19 mouse cellular contexts compared by ENCODE assay signal in genomic region chr13:37954318-37954717, GRCm38 (mm10).
"Had no signal": no experiment of that assay in that cellular context is flagged by ENCODE, and none has a peak within 500 bp of the region (broad histone marks: within the 10 kb centered on the region; RNA-seq: fewer than 3 reads in every experiment).

No protein-coding gene starts in this region.

- H3K9ac ChIP-seq: liver, embryonic 15.5 days; midbrain, embryonic 12.5 days; neural tube, embryonic 12.5 days; neural tube, embryonic 15.5 days; stomach, embryonic 15.5 days had no signal

- H3K9me3 ChIP-seq: liver, embryonic 15.5 days; midbrain, embryonic 12.5 days; neural tube, embryonic 12.5 days; neural tube, embryonic 15.5 days; stomach, embryonic 15.5 days had no signal

- H3K4me2 ChIP-seq: liver, embryonic 15.5 days; midbrain, embryonic 12.5 days; neural tube, embryonic 12.5 days; neural tube, embryonic 15.5 days; stomach, embryonic 15.5 days had no signal

- H3K27me3 ChIP-seq: liver, embryonic 15.5 days; midbrain, embryonic 12.5 days; neural tube, embryonic 12.5 days; neural tube, embryonic 15.5 days; stomach, embryonic 15.5 days had no signal

- H3K4me1 ChIP-seq: midbrain, embryonic 12.5 days; neural tube, embryonic 12.5 days; neural tube, embryonic 15.5 days; stomach, embryonic 15.5 days had no signal

- H3K36me3 ChIP-seq: midbrain, embryonic 12.5 days; neural tube, embryonic 12.5 days; neural tube, embryonic 15.5 days had no signal

- ATAC-seq: inflammation-experienced regulatory T-cells, adult 6 months; intestine, embryonic 16.5 days; midbrain, embryonic 16.5 days had no signal

- DNase-seq: kidney, adult 18-20 months; kidney, adult 9 months; kidney, postnatal 14 days; kidney, postnatal 4 days; left cerebral cortex, postnatal 4 days; lung, adult 18-20 months; right cerebral cortex, postnatal 25 days; spleen, adult 18-20 months; thymus, adult 18-20 months; thymus, postnatal 36 days had no signal

- H3K27ac ChIP-seq: liver, embryonic 15.5 days; macrophage; midbrain, embryonic 12.5 days; neural tube, embryonic 12.5 days; neural tube, embryonic 15.5 days; stomach, embryonic 15.5 days had no signal

- H3K4me3 ChIP-seq: liver, embryonic 15.5 days; midbrain, embryonic 12.5 days; neural tube, embryonic 12.5 days; neural tube, embryonic 15.5 days; stomach, embryonic 15.5 days had no signal
